Mouse (Mus musculus) MEL (cell line): ENCODE data around the gene Ppard. TPM values are rescaled to one million over a fixed set of nuclear protein-coding genes. Genes with fewer than 3 reads are reported as not detected.

Source experiments
- DNase-seq: peaks from one replicate; pipeline ENCODE4 v3.0.0; 2011; ENCODE audit warnings: low read depth, low spot score
- H3K27ac ChIP-seq: 2 replicates; pipeline ENCODE4 v1.5.1; 2012; ENCODE audit warnings: low read depth, mild to moderate bottlenecking, control low read depth, low read length, moderate library complexity; ENCODE audit not compliant: control insufficient read depth
- H3K27me3 ChIP-seq, 2 experiments: fragments of 150-350 bp in 1 of 2; sonication (generic) in 1 of 2; 2 replicates each; pipeline ENCODE4 v1.6.1; 2012; ENCODE audit warnings: low read length in 2 of 2, mild to moderate bottlenecking in 2 of 2, improper control_type of control experiment in 1 of 2, moderate library complexity in 1 of 2; ENCODE audit not compliant: insufficient read depth in 2 of 2, control insufficient read depth in 1 of 2
- H3K36me3 ChIP-seq, 2 experiments: 2 replicates each; pipeline ENCODE4 v1.6.1; 2012 to 2014; ENCODE audit warnings: low read length in 2 of 2, improper control_type of control experiment in 1 of 2, inconsistent platforms in 1 of 2, mild to moderate bottlenecking in 1 of 2; ENCODE audit not compliant: insufficient read depth in 2 of 2, control insufficient read depth in 1 of 2
- H3K4me1 ChIP-seq, 2 experiments: fragments of 150-350 bp in 1 of 2; sonication (generic) in 1 of 2; 2 replicates each; pipeline ENCODE4 v1.6.1; 2012; ENCODE audit warnings: low read length in 2 of 2, improper control_type of control experiment in 1 of 2, mild to moderate bottlenecking in 1 of 2; ENCODE audit not compliant: insufficient read depth in 2 of 2, control insufficient read depth in 1 of 2
- H3K4me3 ChIP-seq, 2 experiments: fragments of 150-350 bp in 1 of 2; sonication (generic) in 1 of 2; 2 replicates each; pipeline ENCODE4 v1.5.1; 2012; ENCODE audit warnings: low read depth in 2 of 2, low read length in 2 of 2, mild to moderate bottlenecking in 2 of 2, moderate library complexity in 2 of 2, control low read depth in 1 of 2, improper control_type of control experiment in 1 of 2; ENCODE audit not compliant: control insufficient read depth in 1 of 2, insufficient read depth in 1 of 2
- H3K79me2 ChIP-seq: 2 replicates; pipeline ENCODE4 v1.6.1; 2012; ENCODE audit warnings: mild to moderate bottlenecking, low read length, moderate library complexity; ENCODE audit not compliant: control insufficient read depth, poor library complexity, insufficient read depth
- H3K9ac ChIP-seq: 2 replicates; pipeline ENCODE4 v1.6.1; 2012; ENCODE audit warnings: low read depth, mild to moderate bottlenecking, control low read depth, low read length, moderate library complexity; ENCODE audit not compliant: control insufficient read depth, poor library complexity, severe bottlenecking
- H3K9me3 ChIP-seq: fragments of 150-350 bp; sonication (generic); replicated peaks from 2 replicates; pipeline ENCODE4 v1.6.1; 2012; ENCODE audit warnings: mild to moderate bottlenecking, low read length, improper control_type of control experiment, moderate library complexity; ENCODE audit not compliant: insufficient read depth
- CHD1 ChIP-seq: IDR thresholded peaks from 2 replicates; pipeline ENCODE4 v1.6.1; 2012; ENCODE audit warnings: low read depth, mild to moderate bottlenecking, inconsistent platforms, low read length, improper control_type of control experiment
- CHD2 ChIP-seq: IDR thresholded peaks from 2 replicates; pipeline ENCODE4 v1.6.1; 2011; ENCODE audit warnings: low read length, improper control_type of control experiment
- E2F4 ChIP-seq: IDR thresholded peaks from 2 replicates; pipeline ENCODE4 v1.6.1; 2011; ENCODE audit warnings: low read depth, low read length, improper control_type of control experiment, borderline replicate concordance
- ELF1 ChIP-seq: IDR thresholded peaks from 2 replicates; pipeline ENCODE4 v1.6.1; 2014; ENCODE audit warnings: low read depth, mild to moderate bottlenecking, inconsistent platforms, low read length, improper control_type of control experiment, moderate library complexity
- HCFC1 ChIP-seq: IDR thresholded peaks from 2 replicates; pipeline ENCODE4 v1.6.1; 2012; ENCODE audit warnings: low read depth, mild to moderate bottlenecking, inconsistent platforms, low read length, improper control_type of control experiment, moderate library complexity
- KAT2A ChIP-seq: conservative IDR thresholded peaks from 2 replicates; pipeline ENCODE4 v1.6.1; 2012; ENCODE audit warnings: low read depth, low read length, improper control_type of control experiment, inconsistent platforms
- MAX ChIP-seq: IDR thresholded peaks from 2 replicates; pipeline ENCODE4 v1.6.1; 2011; ENCODE audit warnings: low read length, improper control_type of control experiment
- MXI1 ChIP-seq: IDR thresholded peaks from 2 replicates; pipeline ENCODE4 v1.6.1; 2011; ENCODE audit warnings: mild to moderate bottlenecking, low read depth, low read length, improper control_type of control experiment
- MYB ChIP-seq: IDR thresholded peaks from 2 replicates; pipeline ENCODE4 v1.6.1; 2011; ENCODE audit warnings: mild to moderate bottlenecking, low read depth, low read length, improper control_type of control experiment
- MYC ChIP-seq: IDR thresholded peaks from 2 replicates; pipeline ENCODE4 v1.6.1; 2011; ENCODE audit warnings: low read depth, mild to moderate bottlenecking, low read length, improper control_type of control experiment, moderate library complexity
- NELFE ChIP-seq: IDR thresholded peaks from 2 replicates; pipeline ENCODE4 v1.6.1; 2011; ENCODE audit warnings: low read depth, low read length, improper control_type of control experiment
- NRF1 ChIP-seq: IDR thresholded peaks from 2 replicates; pipeline ENCODE4 v1.6.1; 2014; ENCODE audit warnings: low read depth, mild to moderate bottlenecking, inconsistent platforms, low read length, improper control_type of control experiment, moderate library complexity; ENCODE audit not compliant: poor library complexity, insufficient read depth, severe bottlenecking
- POLR2AphosphoS2 ChIP-seq: IDR thresholded peaks from 2 replicates; pipeline ENCODE4 v1.6.1; 2011; ENCODE audit warnings: low read length, improper control_type of control experiment
- POLR2AphosphoS5 ChIP-seq: IDR thresholded peaks from 2 replicates; pipeline ENCODE4 v1.6.1; 2012; ENCODE audit warnings: low read depth, borderline replicate concordance, mild to moderate bottlenecking, inconsistent platforms, low read length, moderate library complexity, mixed read lengths
- RCOR1 ChIP-seq: IDR thresholded peaks from 2 replicates; pipeline ENCODE4 v1.6.1; 2012; ENCODE audit warnings: low read depth, mild to moderate bottlenecking, inconsistent platforms, low read length, improper control_type of control experiment
- SIN3A ChIP-seq: IDR thresholded peaks from 2 replicates; pipeline ENCODE4 v1.6.1; 2012; ENCODE audit warnings: low read length, improper control_type of control experiment, inconsistent platforms
- TBP ChIP-seq: IDR thresholded peaks from 2 replicates; pipeline ENCODE4 v1.8.0; 2011; ENCODE audit warnings: low read depth, low read length, improper control_type of control experiment
- UBTF ChIP-seq: IDR thresholded peaks from 2 replicates; pipeline ENCODE4 v1.6.1; 2012; ENCODE audit warnings: low read depth, mild to moderate bottlenecking, inconsistent platforms, low read length, improper control_type of control experiment, moderate library complexity, borderline replicate concordance; ENCODE audit not compliant: insufficient read depth
- USF1 ChIP-seq: IDR thresholded peaks from 2 replicates; pipeline ENCODE4 v1.6.1; 2014; ENCODE audit warnings: low read depth, mild to moderate bottlenecking, inconsistent platforms, low read length, improper control_type of control experiment, moderate library complexity
- USF2 ChIP-seq, 2 experiments: IDR thresholded peaks; 2 replicates each; pipeline ENCODE4 v1.6.1; 2011 to 2012; ENCODE audit warnings: improper control_type of control experiment in 2 of 2, low read length in 2 of 2, borderline replicate concordance in 1 of 2, inconsistent platforms in 1 of 2, low read depth in 1 of 2, mild to moderate bottlenecking in 1 of 2; ENCODE audit not compliant: insufficient read depth in 1 of 2
- ZKSCAN1 ChIP-seq: IDR thresholded peaks from 2 replicates; pipeline ENCODE4 v1.6.1; 2012; ENCODE audit warnings: low read depth, mild to moderate bottlenecking, inconsistent platforms, low read length, improper control_type of control experiment, moderate library complexity
- ZMIZ1 ChIP-seq: IDR thresholded peaks from 2 replicates; pipeline ENCODE4 v1.6.1; 2012; ENCODE audit warnings: low read depth, mild to moderate bottlenecking, inconsistent platforms, low read length, improper control_type of control experiment, moderate library complexity
- polyA plus RNA-seq, 2 experiments: library from polyadenylated mRNA; stranded (reverse) in 1 of 2; unstranded in 1 of 2; fragments of >175 nt in 1 of 2; fragments of >200 nt in 1 of 2; gene quantifications; 2 replicates each; pipeline versions ENCODE4 v1.2.1 to v1.2.4; 2012; ENCODE audit warnings: low replicate concordance in 2 of 2, low read depth in 1 of 2; ENCODE audit not compliant: insufficient read length in 2 of 2, insufficient read depth in 1 of 2, missing spikeins in 1 of 2
- total RNA-seq: library from RNA; depleted of rRNA; stranded (reverse); fragments of 300-350 nt; gene quantifications from 2 replicates; pipeline ENCODE4 v1.2.3, GENCODE M21; 2012

The Ppard gene
- total and polyA plus RNA-seq, 3 experiments = 3.5 to 12.7 TPM; not detected in 1

GRCm38 (mm10) chr17:28325751-28326150 is 93.3 kb downstream of the Ppard start:
- no peak for TF ChIP-seq KAT2A
- TF ChIP-seq MXI1 = no peak
- no peak for TF ChIP-seq POLR2AphosphoS5
- TF ChIP-seq SIN3A = no peak
- TF ChIP-seq RCOR1 = no peak
- Histone ChIP-seq H3K9ac (no peak overlapping the region), H3K4me1 (peaks cover 0 to 8% of the 10 kb centered on the region in 2 experiments; a peak in 1 of 4 replicates), H3K27ac (no peak overlapping the region), H3K36me3 (peaks cover 3 to 7% of the 10 kb centered on the region in 2 experiments; a peak in 3 of 4 replicates), H3K27me3 (no peaks in the 10 kb centered on the region), H3K4me3 (no peak overlapping the region), H3K79me2 (peaks cover 24% of the 10 kb centered on the region), H3K9me3 (no peaks in the 10 kb centered on the region)
- no peak for DNase-seq

GRCm38 (mm10) chr17:28326951-28327350 is 94.5 kb downstream of the Ppard start:
- no peaks in the 10 kb centered on the region for H3K9me3 ChIP-seq
- no peak for TF ChIP-seq ELF1
- no peak for TF ChIP-seq USF2 (IDR thresholded peaks at IDR 0.05; ENCODE audit: borderline replicate concordance in 1 of 2, insufficient read depth in 1 of 2, low read depth in 1 of 2, low read length in 2 of 2)
- no peak for TF ChIP-seq POLR2AphosphoS2
- TF ChIP-seq ZMIZ1 = no peak
- TF ChIP-seq SIN3A = no peak
- no peak for TF ChIP-seq MXI1
- TF ChIP-seq E2F4 = no peak
- TF ChIP-seq CHD1 = no peak
- no peak for TF ChIP-seq TBP
- TF ChIP-seq NRF1 = no peak
- TF ChIP-seq MYB = no peak
- TF ChIP-seq NELFE = no peak
- no peak for TF ChIP-seq MAX
- no peak for TF ChIP-seq MYC
- TF ChIP-seq ZKSCAN1 = no peak
- no peak for TF ChIP-seq USF1
- no peak for TF ChIP-seq HCFC1
- TF ChIP-seq UBTF = no peak
- no peak for TF ChIP-seq CHD2
- no peak for TF ChIP-seq RCOR1
- H3K79me2 ChIP-seq = peaks cover 24% of the 10 kb centered on the region
- H3K27ac ChIP-seq = no peak overlapping the region
- H3K4me1 ChIP-seq = peaks cover 0 to 8% of the 10 kb centered on the region in 2 experiments; a peak in 1 of 4 replicates
- H3K9ac ChIP-seq = no peak overlapping the region
- H3K36me3 ChIP-seq = peaks cover 5 to 7% of the 10 kb centered on the region in 2 experiments
- no peaks in the 10 kb centered on the region for H3K27me3 ChIP-seq
- no peak for DNase-seq
- H3K4me3 ChIP-seq = no peak overlapping the region
